Mouse (Mus musculus) 3134 (cell line): ENCODE results near the gene Cenps.
"Not testable (repeated sequence)": the region's sequence is repeated elsewhere in the genome, so short reads cannot be mapped to it uniquely, and the experiment has no call there.

ENCODE experiments used
- DNase-seq: peaks from one replicate; pipeline ENCODE4 v3.0.0-alpha.2; 2011; ENCODE audit warnings: low spot score; ENCODE audit not compliant: insufficient read length; ENCODE audit errors: extremely low read depth

Gene Cenps

DNA sequence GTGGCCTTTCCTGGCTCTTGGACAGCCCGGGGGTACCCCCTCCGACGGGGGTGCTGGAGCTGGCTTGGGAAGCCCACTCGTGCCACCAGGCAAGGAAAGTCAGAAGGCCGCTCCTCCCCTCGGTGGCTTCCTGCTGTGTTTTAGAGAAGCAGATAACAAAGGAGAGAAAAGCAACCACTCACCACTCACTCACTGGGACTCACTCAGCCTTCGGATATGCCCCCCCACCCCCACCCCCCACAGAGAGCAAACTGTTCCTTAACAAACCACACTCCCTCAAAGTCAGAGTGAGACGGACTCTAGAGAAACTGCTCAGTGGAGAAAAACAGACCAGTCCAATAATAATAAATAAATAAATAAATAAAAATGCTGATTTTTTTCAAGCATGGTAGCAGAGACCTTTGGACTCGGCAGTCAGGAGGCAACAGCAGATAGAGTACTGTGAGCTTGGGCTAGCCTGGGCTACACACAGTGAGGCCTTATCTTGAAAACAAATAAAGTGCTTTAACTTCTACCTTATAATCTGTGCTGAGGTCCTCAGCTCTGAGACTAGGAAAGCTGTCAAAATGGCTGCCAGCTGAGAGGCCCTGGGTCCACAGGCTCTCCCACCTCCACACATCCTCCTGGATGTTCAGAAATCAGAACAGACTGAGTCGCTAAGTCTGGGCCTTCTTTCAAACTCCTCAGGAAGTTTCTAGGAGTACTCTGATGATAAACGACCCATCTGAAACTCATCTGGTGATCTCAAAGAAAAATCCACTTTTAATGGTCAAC lies 11.9 kb downstream of the Cenps start:
- no peak for DNase-seq

DNA sequence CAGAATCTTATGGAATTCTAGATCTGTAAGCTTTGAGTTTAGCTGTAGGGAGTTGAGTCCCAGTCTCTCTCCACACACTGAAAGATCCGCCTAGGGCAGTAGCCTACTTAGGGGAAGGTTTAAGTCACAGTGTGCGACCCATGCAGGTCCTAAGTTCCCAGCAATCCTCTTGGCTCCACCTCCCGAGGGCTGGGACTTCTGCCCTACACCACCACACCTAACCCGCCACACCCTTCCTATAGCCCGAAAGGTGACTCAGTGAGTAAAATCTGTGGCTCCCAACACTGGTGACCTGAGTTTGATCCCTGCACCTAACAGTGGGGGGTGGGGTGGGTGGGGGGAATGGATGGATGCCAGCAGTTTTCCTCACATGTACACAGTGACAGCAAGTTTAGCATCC lies 14.0 kb downstream of the Cenps start:
- no peak for DNase-seq

DNA sequence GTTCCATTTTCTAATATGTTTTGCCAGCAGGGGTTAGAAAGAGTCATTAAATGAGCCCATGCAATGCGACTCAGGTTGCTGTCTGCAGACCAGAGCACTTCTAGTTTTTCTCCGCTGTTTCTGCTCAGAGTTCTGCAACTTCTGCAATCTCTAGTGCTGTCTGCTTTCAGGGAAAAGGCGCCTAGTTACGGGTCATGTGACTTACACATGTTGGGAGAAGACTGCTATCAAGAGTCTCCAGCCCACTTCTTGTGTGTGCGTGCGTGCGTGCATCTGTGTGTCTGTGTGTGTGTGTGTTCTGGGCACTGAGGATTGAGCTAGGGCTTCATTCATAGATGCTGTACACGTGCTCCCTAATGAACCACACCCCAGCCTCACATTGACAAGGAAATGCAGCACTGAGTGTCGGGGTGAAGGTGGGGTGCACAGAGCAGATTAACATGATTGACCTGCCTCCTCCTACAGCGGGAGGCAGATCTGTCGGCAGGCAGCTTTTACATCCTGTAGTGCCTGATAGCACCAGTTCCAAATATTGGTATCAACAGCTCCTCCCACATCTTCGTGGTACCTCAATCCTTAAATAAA lies 17.4 kb downstream of the Cenps start:
- DNase-seq = not testable (repeated sequence)

DNA sequence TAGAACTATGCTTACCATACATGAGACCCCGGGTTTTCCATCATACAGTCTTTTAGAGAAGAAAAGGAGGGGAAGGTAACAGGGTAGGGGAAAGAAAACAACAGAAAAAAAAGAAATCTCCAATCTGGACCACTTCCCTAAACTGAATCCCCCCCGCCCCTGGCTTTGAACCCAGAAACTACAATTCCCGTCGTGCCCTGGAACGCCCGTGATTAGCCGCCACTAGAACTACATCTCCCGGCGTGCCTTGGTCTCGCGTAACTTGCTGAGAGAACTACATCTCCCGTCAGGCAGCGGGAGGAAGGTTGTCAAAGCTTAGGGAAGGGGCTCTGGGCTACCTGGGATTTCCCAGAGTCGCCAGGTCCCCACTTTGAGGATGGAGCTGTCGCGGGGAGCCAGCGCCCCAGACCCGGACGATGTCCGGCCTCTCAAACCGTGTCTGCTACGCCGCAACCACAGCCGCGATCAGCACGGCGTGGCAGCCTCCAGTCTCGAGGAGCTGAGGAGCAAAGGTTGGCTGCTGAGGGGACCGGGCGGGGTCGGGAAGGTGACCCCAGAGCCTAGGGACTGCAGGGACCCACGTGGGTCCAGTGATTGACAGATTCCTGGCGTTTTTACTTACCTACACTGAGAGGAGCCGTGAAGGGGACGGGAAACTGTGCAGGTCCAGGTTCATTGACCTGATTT lies 33.4 kb downstream of the Cenps start, which contains the start of gene Dffa:
Dffa (plus strand) TSS at position 272 of the 687 bp plus-strand sequence.
- DNase-seq = peak; percentile 78

DNA sequence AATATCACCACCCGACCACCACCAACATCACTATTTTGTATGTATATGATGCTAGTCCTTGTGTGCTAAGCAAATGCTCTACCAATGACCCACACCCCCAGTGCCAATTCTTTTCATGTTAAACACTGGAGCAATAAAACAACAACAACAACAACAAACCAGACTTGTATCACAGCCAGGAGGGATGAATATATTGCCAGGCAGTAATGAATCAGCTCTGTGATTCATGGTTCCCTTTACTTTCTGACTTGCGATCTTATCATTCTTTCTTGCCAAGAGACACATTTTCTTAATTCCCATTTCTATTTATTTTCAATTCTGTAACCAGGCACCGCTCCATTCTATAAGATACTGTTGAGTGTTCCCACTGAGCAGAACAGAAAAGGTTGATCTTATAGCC lies 36.0 kb downstream of the Cenps start:
- no peak for DNase-seq

DNA sequence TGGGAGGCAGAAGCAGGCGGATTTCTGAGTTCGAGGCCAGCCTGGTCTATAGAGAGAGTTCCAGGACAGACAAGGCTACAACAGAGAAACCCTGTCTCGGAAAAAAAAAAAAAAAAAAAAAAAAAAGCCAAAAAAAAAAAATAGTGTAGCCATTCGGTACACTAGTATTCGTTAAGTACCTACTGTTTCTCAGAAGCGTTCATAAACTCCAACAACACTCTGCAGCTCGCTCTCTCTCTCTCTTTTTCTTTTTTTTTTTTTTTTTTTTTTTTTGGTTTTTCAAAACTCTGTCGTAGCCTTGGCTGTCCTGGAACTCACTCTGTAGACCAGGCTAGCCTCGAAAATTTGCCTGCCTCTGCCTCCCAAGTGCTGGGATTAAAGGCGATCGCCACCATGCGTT lies 37.0 kb downstream of the Cenps start:
- not testable (repeated sequence) for DNase-seq

DNA sequence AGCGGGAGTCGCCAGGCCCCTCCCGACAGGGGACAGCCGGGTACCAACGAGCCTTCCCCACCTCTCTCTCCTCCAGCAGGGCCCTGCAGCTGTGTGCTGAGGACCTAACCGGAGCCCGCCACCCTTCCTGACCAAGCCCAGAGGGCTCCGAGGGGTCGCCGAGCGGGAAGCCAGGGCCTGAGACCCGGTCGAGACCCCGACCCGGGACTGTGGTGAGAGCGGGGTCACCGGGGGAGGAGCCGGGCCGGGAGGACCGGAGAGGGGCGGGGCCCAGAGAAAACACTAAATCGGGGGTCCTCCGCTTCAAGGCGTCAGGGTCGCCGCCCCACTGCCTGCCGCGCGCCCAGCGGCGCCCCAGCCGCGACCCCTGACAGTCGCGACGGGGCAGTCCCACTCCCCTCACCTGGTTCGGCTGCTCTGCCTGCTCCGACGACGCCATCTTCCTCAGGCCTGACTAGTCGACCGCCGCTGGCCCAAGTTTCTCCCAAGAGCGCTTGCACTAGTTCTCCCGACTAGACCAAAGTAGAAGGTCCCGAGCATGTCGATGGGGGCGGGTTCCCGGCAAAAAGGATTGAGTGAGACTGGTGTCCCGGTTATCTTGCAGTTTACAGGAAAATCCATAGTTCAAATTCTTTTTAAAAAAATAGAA lies 37.9 kb downstream of the Cenps start, which contains the start of gene Pex14:
Pex14 (minus strand) TSS at position 508 of the 649 bp plus-strand sequence.
- DNase-seq = peak; percentile 75

DNA sequence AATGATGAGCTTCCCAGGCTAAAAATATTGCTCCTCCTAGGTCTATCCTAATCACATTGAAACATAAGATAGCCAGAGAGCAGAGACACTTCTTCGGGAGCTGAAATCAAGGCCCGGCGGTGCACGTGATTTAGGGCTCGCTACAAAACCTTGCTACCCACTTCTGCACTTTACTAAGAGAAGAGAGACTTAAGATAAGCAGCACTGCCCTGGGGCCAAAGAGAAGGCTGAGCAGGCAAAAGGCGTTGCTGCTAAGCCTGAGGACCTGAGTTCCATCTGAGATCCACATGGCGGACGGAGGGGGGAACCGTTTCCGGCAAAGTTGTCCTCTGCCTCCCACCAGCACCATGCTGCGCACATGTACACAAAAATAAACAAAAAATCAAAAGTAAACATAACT lies 38.9 kb downstream of the Cenps start:
- no peak for DNase-seq

DNA sequence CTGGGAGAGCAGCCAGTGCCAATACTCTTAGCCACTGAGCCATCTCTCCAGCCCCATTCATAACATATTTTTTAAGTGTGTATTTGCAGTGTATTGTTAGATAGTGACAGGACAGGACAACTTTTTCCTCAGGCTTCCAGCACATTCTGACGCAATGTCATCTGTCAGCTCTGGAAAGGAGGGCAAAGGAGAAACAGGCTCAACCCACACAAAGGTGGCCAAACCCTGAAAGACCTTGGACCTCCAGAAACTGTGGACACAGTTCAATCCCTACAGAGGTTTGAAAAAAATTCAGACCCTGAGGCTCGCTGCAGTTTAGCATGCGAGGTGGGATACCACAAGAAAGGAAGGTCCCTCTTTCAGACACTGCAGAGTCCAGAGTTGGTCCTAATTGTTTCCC lies 39.5 kb downstream of the Cenps start:
- no peak for DNase-seq

DNA sequence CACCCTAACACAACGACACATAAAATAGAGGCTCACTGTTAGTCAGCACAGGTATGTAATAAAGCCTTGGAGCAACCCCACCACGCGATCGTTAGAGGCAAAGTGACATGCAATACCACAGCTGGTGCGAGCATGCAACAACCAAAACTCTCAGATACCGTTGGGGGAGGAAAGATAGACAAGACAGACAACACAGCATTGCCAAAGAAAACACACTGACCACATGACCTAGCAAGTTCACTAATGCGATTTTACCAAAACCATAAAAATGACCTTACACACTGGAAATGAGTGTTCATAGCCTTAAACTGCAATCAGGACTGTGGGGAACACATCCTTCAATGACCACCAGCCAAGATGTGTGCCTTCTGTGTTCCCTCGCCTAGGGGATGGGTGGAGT lies 46.1 kb downstream of the Cenps start:
- no peak for DNase-seq

DNA sequence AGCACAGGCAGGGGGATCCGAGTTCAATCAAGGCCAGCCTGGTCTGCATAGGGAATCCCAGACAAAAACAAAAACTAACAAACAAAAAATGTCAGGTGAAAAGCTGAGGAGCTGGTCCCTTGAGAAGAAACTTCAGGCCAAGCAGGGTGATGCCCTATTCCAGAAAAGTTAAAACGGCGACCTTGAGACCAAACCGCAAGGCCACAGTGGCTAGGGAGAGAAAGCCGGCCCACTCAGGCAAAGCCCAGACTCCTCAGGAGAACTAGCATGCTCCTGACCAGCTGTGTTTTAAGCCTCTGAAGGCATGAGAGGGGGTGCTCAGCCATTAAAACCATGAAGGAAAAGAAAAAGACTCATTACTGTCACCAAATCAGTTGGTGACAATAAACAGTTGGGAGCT lies 52.0 kb downstream of the Cenps start:
- DNase-seq = no peak

DNA sequence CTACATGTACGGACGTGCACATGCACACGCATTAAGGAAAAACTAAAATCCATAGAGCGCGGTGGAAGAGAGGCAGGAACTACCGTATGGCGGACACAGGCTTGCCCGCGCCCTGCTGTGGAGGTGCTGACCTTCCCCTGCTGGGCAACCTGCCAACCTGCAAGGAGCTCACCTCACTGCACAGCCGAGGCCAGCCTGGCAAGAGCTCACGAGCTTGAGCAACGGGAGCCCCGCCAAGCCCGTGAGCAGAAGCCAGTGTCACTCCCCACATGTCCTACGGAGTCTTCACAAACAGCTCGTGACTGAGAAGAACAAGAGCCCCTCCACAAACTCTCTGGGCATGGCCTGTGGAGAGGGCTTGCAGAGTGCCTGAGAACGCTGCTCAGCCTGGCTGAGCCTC lies 55.9 kb downstream of the Cenps start:
- no peak for DNase-seq

DNA sequence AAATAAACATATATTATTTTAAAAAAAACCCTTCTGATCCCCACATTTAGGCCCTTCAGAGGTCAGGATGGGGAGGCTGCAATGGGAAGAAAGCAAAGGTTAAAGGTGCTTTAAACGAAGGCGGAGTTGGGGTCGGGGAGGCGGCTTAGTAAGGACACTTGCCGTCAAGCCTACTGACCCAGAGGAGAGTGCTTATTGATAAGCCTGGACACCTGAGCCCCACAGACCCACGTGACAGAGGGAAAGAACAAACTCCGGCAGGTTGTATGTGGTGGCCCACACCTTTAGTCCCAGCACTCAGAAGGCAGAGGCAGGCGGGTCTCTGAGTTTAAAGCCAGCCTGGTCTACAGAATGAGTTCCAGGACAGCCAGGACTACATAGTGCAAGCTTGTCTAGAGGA lies 57.3 kb downstream of the Cenps start:
- DNase-seq = no peak

DNA sequence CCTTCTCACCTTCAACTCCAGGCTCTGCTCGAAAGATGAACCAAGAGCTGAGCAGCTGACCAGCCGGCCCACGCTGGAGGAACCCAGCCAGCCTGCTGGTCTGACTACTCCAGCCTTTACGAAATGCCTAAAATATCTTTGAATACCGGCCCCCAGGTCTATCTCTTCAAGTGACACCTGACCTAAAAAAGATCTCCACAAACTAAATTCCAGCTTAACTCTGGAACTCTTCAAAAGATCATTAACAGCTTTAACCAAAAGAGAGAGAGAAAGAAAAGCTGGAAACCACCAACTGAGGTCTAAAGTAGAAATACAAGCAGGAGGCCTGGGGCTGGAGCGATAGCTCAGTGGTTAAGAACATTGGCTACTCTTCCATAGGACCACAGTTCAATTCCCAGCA lies 57.8 kb downstream of the Cenps start:
- DNase-seq = no peak

DNA sequence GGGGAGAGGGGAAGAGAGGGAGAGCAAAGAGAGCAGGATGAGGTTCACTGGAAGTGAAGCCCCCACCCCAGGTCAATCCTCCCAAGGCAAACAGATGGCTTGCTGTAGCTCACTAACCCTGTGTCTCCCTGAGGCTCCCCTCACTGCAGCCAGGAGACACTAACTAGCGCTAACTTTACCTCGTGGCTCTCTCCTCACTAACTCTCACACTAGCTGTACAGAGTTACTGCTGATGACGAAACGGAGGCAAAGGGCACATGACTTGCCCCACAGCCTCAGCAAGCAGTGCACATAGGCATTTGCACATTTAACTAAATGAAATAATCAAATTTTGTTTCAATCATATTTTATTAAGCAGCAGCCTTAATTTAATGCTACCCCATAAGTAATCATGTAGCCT lies 59.2 kb downstream of the Cenps start:
- no peak for DNase-seq
